Mouse (Mus musculus) heart, postnatal 0 days (tissue): ENCODE measurements around the gene Eipr1. TPM values are rescaled to one million over a fixed set of nuclear protein-coding genes. Genes with fewer than 3 reads are reported as not detected.

Experiments used
- ATAC-seq: fragments of 200-750 bp; cut with Nextera tagmentation; 2 replicates; pipeline ENCODE4 v1.8.0; 2017; ENCODE audit warnings: low read depth, moderate number of reproducible peaks, moderate library complexity; ENCODE audit not compliant: insufficient read depth
- DNase-seq: peaks from one replicate; pipeline ENCODE4 v3.0.0-alpha.2; 2016; ENCODE audit warnings: low spot score
- H3K27ac ChIP-seq: fragments of 300-500 bp; sonication (generic); 2 replicates; pipeline ENCODE4 v1.5.1; 2014; ENCODE audit warnings: low read depth, mild to moderate bottlenecking
- H3K27me3 ChIP-seq: fragments of 300-500 bp; sonication (generic); 2 replicates; pipeline ENCODE4 v1.6.1; 2014; ENCODE audit warnings: low read length, mixed read lengths; ENCODE audit not compliant: control insufficient read depth, insufficient read depth
- H3K36me3 ChIP-seq: fragments of 300-500 bp; sonication (generic); replicated peaks from 2 replicates; pipeline ENCODE4 v1.6.1; 2014; ENCODE audit warnings: low read length, mixed read lengths; ENCODE audit not compliant: control insufficient read depth, insufficient read depth
- H3K4me1 ChIP-seq: fragments of 300-500 bp; sonication (generic); 2 replicates; pipeline ENCODE4 v1.6.1; 2014; ENCODE audit warnings: antibody characterized with exemption; ENCODE audit not compliant: control insufficient read depth, insufficient read depth
- H3K4me2 ChIP-seq: fragments of 300-500 bp; sonication (generic); 2 replicates; pipeline ENCODE4 v1.6.1; 2014; ENCODE audit warnings: low read depth, mild to moderate bottlenecking, low read length, moderate library complexity
- H3K4me3 ChIP-seq: fragments of 300-500 bp; sonication (generic); 2 replicates; pipeline ENCODE4 v1.5.1; 2014; ENCODE audit warnings: low read depth, low read length
- H3K9ac ChIP-seq: fragments of 300-500 bp; sonication (generic); replicated peaks from 2 replicates; pipeline ENCODE4 v1.6.1; 2014; ENCODE audit warnings: low read depth, low read length, mixed read lengths
- H3K9me3 ChIP-seq: fragments of 300-500 bp; sonication (generic); replicated peaks from 2 replicates; pipeline ENCODE4 v1.6.1; 2016; ENCODE audit warnings: low read length; ENCODE audit not compliant: control insufficient read depth
- CTCF ChIP-seq: IDR thresholded peaks from 2 replicates; pipeline ENCODE4 v1.5.1; 2016; ENCODE audit warnings: antibody characterized with exemption, control low read depth, low read depth
- EP300 ChIP-seq: IDR thresholded peaks from 2 replicates; pipeline ENCODE4 v1.6.1; 2016; ENCODE audit warnings: antibody characterized with exemption, low read depth
- WGBS: fragments of 180-500 bp; shearing (Covaris S2); extraction: QIAGEN DNeasy Blood & Tissue Kit; methylation state at CpG from one replicate; pipeline ENCODE4 v1.1.7; 2014; 5-methylcytosine and 5-hydroxymethylcytosine counted together
- polyA plus RNA-seq: library from polyadenylated mRNA; unstranded; fragments of >200 nt; fragmentation: Nextera tagmentation; extraction: Ambion mirVana; gene quantifications from 2 replicates; pipeline ENCODE4 v1.2.1, GENCODE M21; 2015
- total RNA-seq: library from RNA; depleted of rRNA; stranded (reverse); fragments of >200 nt; gene quantifications from 2 replicates; pipeline ENCODE4 v1.2.3, GENCODE M21; 2014; ENCODE audit warnings: low replicate concordance

Gene Eipr1
- total and polyA plus RNA-seq, 2 experiments from 2014 or later = 13.0 to 29.3 TPM

DNA sequence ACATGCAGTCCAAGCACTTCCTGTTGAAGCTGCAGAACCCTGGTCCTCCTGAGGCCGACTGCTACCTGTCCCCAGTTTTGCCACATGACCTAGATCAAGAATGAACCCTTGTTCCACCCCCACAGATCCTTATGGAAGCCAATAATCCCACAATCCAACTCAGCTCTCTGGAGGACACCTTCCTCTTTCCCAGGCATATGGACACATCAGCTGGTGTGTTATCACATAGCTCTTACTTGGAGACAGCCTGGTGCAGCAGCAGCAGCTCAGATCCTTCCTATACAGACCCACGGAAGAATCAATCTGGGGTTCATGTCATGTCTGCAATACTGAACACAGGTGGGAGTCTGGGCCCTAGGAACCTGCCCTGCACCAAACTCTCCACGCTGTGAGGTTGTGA is 145.0 kb downstream of the Eipr1 start:
- Histone ChIP-seq H3K9ac (no peak overlapping the region), H3K4me1 (no peaks in the 10 kb centered on the region), H3K4me3 (no peak overlapping the region), H3K9me3 (no peaks in the 10 kb centered on the region), H3K4me2 (no peak overlapping the region), H3K27ac (no peak overlapping the region), H3K27me3 (no peaks in the 10 kb centered on the region), H3K36me3 (no peaks in the 10 kb centered on the region)
- TF ChIP-seq EP300 = no peak
- no peak for TF ChIP-seq CTCF
- WGBS = 62% methylated on average over 3 of the region's 3 CpGs
- DNase-seq (no peak), ATAC-seq (no peak)

DNA sequence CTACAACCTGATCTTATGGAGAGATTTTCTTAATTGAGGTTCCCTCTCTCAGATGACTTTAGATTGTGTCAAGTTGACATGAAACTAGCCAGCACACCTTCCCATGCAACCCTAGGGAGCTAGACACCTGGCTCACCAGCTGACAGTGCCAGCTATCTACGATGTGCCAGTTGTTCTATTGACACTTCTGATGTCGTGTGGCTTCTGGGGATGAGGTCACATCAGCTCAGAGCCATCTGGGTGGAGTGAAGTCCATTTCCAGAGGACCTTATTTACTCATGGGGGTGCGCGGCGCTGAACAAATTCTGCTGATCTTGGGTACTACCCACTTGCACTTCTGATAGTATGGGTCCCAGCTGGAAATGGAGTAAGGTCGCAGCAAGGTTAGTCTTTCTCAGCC is 146.7 kb downstream of the Eipr1 start:
- DNase-seq = no peak
- 90% methylated on average over 6 of the region's 6 CpGs for WGBS
- no peaks in the 10 kb centered on the region for H3K27me3 ChIP-seq
- no peak for TF ChIP-seq CTCF
- no peaks in the 10 kb centered on the region for H3K9me3 ChIP-seq
- no peak overlapping the region for H3K4me3 ChIP-seq
- no peak overlapping the region for H3K4me2 ChIP-seq
- H3K36me3 ChIP-seq = no peaks in the 10 kb centered on the region
- ATAC-seq = no peak
- H3K9ac ChIP-seq = no peak overlapping the region
- H3K4me1 ChIP-seq = no peaks in the 10 kb centered on the region
- no peak overlapping the region for H3K27ac ChIP-seq

DNA sequence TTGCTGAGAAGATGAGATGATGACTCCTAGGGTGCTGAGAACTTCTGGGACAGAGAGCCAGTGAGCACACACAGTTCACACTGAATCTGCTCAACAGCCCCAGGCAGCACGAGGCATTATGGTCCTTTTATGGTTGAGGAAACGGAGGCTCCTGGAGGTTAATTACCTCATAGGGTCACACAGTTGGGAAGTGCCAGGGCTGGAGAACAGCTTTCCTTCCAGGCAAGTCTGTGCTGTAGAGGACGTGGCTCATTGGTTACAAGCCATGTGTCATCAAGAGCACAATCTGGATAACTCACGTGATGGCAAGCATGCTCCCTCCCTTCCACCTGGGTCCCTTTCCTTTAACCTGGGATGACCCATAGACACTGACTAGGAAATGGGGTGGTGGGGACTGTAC is 148.1 kb downstream of the Eipr1 start:
- no peak for TF ChIP-seq CTCF
- TF ChIP-seq EP300 = no peak
- no peak for ATAC-seq
- H3K36me3 ChIP-seq = no peaks in the 10 kb centered on the region

DNA sequence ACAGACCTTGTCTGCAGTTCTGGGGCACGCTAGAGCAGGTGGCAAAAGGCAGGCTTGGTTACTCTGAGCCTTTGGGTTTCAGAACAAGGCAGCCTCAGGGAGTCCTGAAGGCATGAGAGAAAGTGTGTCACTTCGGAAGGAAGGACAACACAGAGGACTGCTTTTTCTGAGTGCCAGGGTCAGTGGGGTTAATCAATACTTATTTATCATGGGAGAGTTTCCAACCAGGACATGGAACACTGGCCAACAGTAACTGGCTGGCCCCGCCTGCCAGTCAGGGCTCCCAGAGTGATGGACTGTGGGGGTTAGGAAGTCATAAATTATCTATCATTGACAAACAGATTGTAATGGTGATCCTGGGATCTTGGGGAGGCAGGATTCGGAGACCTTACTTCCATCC is 148.7 kb downstream of the Eipr1 start:
- Histone ChIP-seq H3K36me3 (no peaks in the 10 kb centered on the region), H3K4me1 (no peaks in the 10 kb centered on the region), H3K4me3 (no peak overlapping the region), H3K9ac (no peak overlapping the region), H3K4me2 (no peak overlapping the region), H3K9me3 (no peaks in the 10 kb centered on the region), H3K27ac (no peak overlapping the region), H3K27me3 (no peaks in the 10 kb centered on the region)
- WGBS = 84% methylated on average over 4 of the region's 4 CpGs
- ATAC-seq = no peak
- no peak for TF ChIP-seq EP300
- no peak for DNase-seq

More for the DNA sequence above, 148.1 kb downstream of the Eipr1 start:
- Histone ChIP-seq H3K9ac (no peak overlapping the region), H3K27ac (no peak overlapping the region), H3K4me1 (no peaks in the 10 kb centered on the region), H3K9me3 (no peaks in the 10 kb centered on the region), H3K4me3 (no peak overlapping the region), H3K4me2 (no peak overlapping the region), H3K27me3 (no peaks in the 10 kb centered on the region)
- WGBS = 57% methylated on average over 4 of the region's 4 CpGs
- no peak for DNase-seq

DNA sequence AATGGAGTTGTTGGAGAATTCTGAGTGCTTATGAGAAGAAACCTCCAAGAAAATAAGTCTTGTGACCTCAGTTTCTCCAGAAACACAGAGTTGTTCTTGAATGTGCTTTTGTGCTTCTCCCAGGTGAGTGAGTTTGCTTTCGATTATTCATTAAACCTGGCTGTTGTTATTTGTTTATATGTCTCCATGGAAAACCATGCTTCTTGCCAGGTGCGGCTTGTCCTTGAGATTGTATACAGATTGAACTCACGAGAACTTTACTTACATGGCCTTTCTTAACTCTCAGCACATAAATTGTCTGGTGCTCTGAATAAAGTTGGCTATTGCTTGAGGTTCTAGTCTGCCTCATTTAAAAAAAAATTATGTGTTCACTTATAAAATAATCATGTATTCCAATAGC is 150.5 kb downstream of the Eipr1 start:
- DNase-seq (no peak), ATAC-seq (no peak)
- no peaks in the 10 kb centered on the region for H3K27me3 ChIP-seq
- no peak overlapping the region for H3K4me3 ChIP-seq
- H3K9ac ChIP-seq = no peak overlapping the region
- TF ChIP-seq CTCF (no peak), EP300 (no peak)
- H3K27ac ChIP-seq = no peak overlapping the region
- no peaks in the 10 kb centered on the region for H3K9me3 ChIP-seq
- H3K36me3 ChIP-seq = no peaks in the 10 kb centered on the region
- no peak overlapping the region for H3K4me2 ChIP-seq
- 83% methylated on average over 3 of the region's 3 CpGs for WGBS
- no peaks in the 10 kb centered on the region for H3K4me1 ChIP-seq

DNA sequence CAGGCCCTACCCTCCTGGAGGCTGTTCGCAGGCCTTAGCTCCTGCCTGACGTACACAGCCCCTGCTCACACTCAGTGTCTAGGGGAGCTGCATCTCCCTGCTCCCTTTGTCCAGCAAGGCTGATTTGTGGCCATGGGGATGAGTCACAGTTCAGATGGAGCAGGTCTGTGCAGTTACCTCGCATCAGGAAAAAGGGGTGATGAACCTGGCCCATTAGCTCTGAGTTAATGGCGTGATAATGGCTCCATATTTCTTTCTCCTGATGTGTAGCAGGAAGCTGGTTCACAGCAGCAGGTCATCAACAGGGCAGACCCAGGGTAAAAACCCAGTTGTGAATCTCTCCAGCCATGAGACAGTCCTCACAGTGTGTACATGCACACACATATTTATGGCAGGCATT is 151.5 kb downstream of the Eipr1 start:
- DNase-seq (no peak), ATAC-seq (no peak)
- no peaks in the 10 kb centered on the region for H3K36me3 ChIP-seq
- no peaks in the 10 kb centered on the region for H3K9me3 ChIP-seq
- H3K4me2 ChIP-seq = no peak overlapping the region
- TF ChIP-seq CTCF (no peak), EP300 (no peak)
- H3K27me3 ChIP-seq = no peaks in the 10 kb centered on the region
- H3K27ac ChIP-seq = no peak overlapping the region
- 87% methylated on average over 4 of the region's 4 CpGs for WGBS
- H3K4me1 ChIP-seq = no peaks in the 10 kb centered on the region
- H3K9ac ChIP-seq = no peak overlapping the region
- H3K4me3 ChIP-seq = no peak overlapping the region
